Mouse (Mus musculus) retina, embryonic 14.5 days (tissue): Measurements from ENCODE around the gene Shbg.
"Not testable (repeated sequence)": the region's sequence is repeated elsewhere in the genome, so short reads cannot be mapped to it uniquely, and the experiment has no call there.

Source experiments
- DNase-seq: peaks from one replicate; pipeline ENCODE4 v3.0.0-alpha.2; 2015; ENCODE audit warnings: low spot score

Gene Shbg

GRCm38 (mm10) chr11:69629802-69630201 is 12.1 kb upstream of the Shbg start:
- peak; percentile 47 for DNase-seq

GRCm38 (mm10) chr11:69628286-69628685 is 10.6 kb upstream of the Shbg start:
- DNase-seq, result peak; percentile 90

GRCm38 (mm10) chr11:69624339-69624738 is 6.6 kb upstream of the Shbg start:
- not testable (repeated sequence) for DNase-seq

- DNase-seq, result no peak
Observed at GRCm38 (mm10) chr11:69623006-69623405, 5.3 kb upstream of the Shbg start.

GRCm38 (mm10) chr11:69622406-69622805 is 4.7 kb upstream of the Shbg start:
- no peak for DNase-seq

GRCm38 (mm10) chr11:69621571-69622268 is 4.0 kb upstream of the Shbg start, which contains the start of gene Sat2:
Sat2 (plus strand) TSS chr11:69622024.
- DNase-seq, result peak; percentile 81

GRCm38 (mm10) chr11:69620394-69621081 is 2.8 kb upstream of the Shbg start:
- DNase-seq, result no peak

GRCm38 (mm10) chr11:69616781-69617180 is 924 bp downstream of the Shbg start:
- DNase-seq, result no peak

- DNase-seq, result not testable (repeated sequence)
Observed at GRCm38 (mm10) chr11:69614257-69614588, 3.5 kb downstream of the Shbg start.

GRCm38 (mm10) chr11:69613553-69614256 is 4.0 kb downstream of the Shbg start:
- peak; percentile 91 for DNase-seq

GRCm38 (mm10) chr11:69610899-69611298 is 6.8 kb downstream of the Shbg start:
- no peak for DNase-seq

- DNase-seq, result no peak
Observed at GRCm38 (mm10) chr11:69609416-69609815, 8.3 kb downstream of the Shbg start.

- DNase-seq, result no peak
Observed at GRCm38 (mm10) chr11:69608525-69608924, 9.2 kb downstream of the Shbg start.

GRCm38 (mm10) chr11:69606832-69607231 is 10.9 kb downstream of the Shbg start:
- DNase-seq, result no peak

GRCm38 (mm10) chr11:69606491-69606795 is 11.3 kb downstream of the Shbg start:
- DNase-seq, result no peak

- peak; percentile 87 for DNase-seq
Observed at GRCm38 (mm10) chr11:69605726-69606490, 11.8 kb downstream of the Shbg start, which contains the start of gene Atp1b2. Atp1b2 (minus strand) TSS chr11:69605942.

- DNase-seq, result peak; percentile 65
Observed at GRCm38 (mm10) chr11:69604795-69605664, 12.7 kb downstream of the Shbg start.

- peak; percentile 31 for DNase-seq
Observed at GRCm38 (mm10) chr11:69604347-69604746, 13.4 kb downstream of the Shbg start.

GRCm38 (mm10) chr11:69603516-69603915 is 14.2 kb downstream of the Shbg start:
- no peak for DNase-seq

- no peak for DNase-seq
Observed at GRCm38 (mm10) chr11:69601768-69602167, 15.9 kb downstream of the Shbg start.

- peak; percentile 41 for DNase-seq
Observed at GRCm38 (mm10) chr11:69600098-69600497, 17.6 kb downstream of the Shbg start.
